Mouse (Mus musculus) stomach, postnatal 0 days (tissue): ENCODE measurements around the gene Scgb2b3. TPM values are rescaled to one million over a fixed set of nuclear protein-coding genes. Genes with fewer than 3 reads are reported as not detected.

Experiments used
- ATAC-seq: fragments of 200-750 bp; cut with Nextera tagmentation; 2 replicates; pipeline ENCODE4 v1.8.0; 2017; ENCODE audit not compliant: low FRiP score, low TSS enrichment
- DNase-seq: peaks from one replicate; pipeline ENCODE4 v3.0.0-alpha.2; 2016; ENCODE audit warnings: low spot score
- H3K27ac ChIP-seq: fragments of 300-500 bp; sonication (generic); replicated peaks from 2 replicates; pipeline ENCODE4 v1.5.1; 2014; ENCODE audit warnings: mild to moderate bottlenecking, control low read depth
- H3K27me3 ChIP-seq: fragments of 300-500 bp; sonication (generic); 2 replicates; pipeline ENCODE4 v1.6.1; 2014; ENCODE audit warnings: low read length; ENCODE audit not compliant: control insufficient read depth, insufficient read depth
- H3K36me3 ChIP-seq: fragments of 300-500 bp; sonication (generic); 2 replicates; pipeline ENCODE4 v1.6.1; 2014; ENCODE audit warnings: low read length, mixed read lengths; ENCODE audit not compliant: control insufficient read depth, insufficient read depth
- H3K4me1 ChIP-seq: fragments of 300-500 bp; sonication (generic); replicated peaks from 2 replicates; pipeline ENCODE4 v1.6.1; 2014; ENCODE audit warnings: antibody characterized with exemption; ENCODE audit not compliant: control insufficient read depth, insufficient read depth
- H3K4me2 ChIP-seq: fragments of 300-500 bp; sonication (generic); replicated peaks from 2 replicates; pipeline ENCODE4 v1.6.1; 2014; ENCODE audit warnings: low read depth, mild to moderate bottlenecking, control low read depth, moderate library complexity
- H3K4me3 ChIP-seq: fragments of 300-500 bp; sonication (generic); 2 replicates; pipeline ENCODE4 v1.5.1; 2014; ENCODE audit warnings: low read depth, low read length, control low read depth
- H3K9ac ChIP-seq: fragments of 300-500 bp; sonication (generic); 2 replicates; pipeline ENCODE4 v1.6.1; 2014; ENCODE audit warnings: mild to moderate bottlenecking, low read length, control low read depth, mixed read lengths
- H3K9me3 ChIP-seq: fragments of 300-500 bp; sonication (generic); 2 replicates; pipeline ENCODE4 v1.6.1; 2016; ENCODE audit warnings: low read length; ENCODE audit not compliant: control insufficient read depth
- CTCF ChIP-seq: IDR thresholded peaks from 2 replicates; pipeline ENCODE4 v1.5.1; 2016; ENCODE audit warnings: antibody characterized with exemption, low read depth, mild to moderate bottlenecking, moderate library complexity
- EP300 ChIP-seq: optimal IDR thresholded peaks from 2 replicates; pipeline ENCODE3; 2016; ENCODE audit warnings: antibody characterized with exemption
- WGBS: fragments of 180-500 bp; shearing (Covaris S2); extraction: QIAGEN DNeasy Blood & Tissue Kit; methylation state at CpG from one replicate; pipeline ENCODE4 v1.1.7; 2014; 5-methylcytosine and 5-hydroxymethylcytosine counted together
- polyA plus RNA-seq: library from polyadenylated mRNA; unstranded; fragments of >200 nt; fragmentation: Nextera tagmentation; extraction: Ambion mirVana; gene quantifications from 2 replicates; pipeline ENCODE4 v1.2.1, GENCODE M21; 2015

The Scgb2b3 gene
- polyA plus RNA-seq, result not detected in 2 replicates

DNA sequence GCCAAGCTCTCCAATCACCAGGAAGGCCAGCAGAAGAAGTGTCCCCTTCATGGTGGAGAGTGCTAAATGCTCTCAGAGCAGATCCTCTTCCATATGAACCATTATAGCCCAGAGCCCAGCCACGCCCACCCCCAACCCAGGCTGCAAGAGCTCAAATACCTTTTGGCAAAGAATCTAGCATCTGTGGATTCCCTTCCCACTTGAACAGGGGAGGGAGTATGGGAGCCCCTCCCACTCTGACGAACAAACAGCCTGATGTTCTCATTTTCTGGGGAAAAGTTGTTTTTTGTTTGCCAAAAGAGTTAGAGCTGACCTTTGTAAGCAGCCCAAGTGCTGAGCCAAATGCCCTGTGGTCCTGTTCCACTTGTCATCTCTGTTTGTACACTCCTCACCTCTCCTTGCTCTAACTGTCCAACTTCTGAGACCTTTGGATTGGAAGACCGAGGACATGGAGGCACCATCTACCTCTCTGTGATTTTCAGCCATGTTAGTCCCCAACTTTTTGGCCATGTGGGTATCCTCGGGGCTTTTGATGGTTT lies at the start of gene Scgb2b3:
TSS of gene Scgb2b3 (minus strand) at position 51 of the 539 bp plus-strand sequence.
- no peak for TF ChIP-seq EP300
- TF ChIP-seq CTCF, result no peak
- ATAC-seq (no peak), DNase-seq (no peak)
- Histone ChIP-seq H3K4me3 (no peak within 1 kb of the TSS), H3K27ac (no peak within 1 kb of the TSS), H3K9ac (no peak within 1 kb of the TSS), H3K4me1 (no peaks in the 10 kb centered on the region), H3K27me3 (no peaks in the 10 kb centered on the region), H3K9me3 (no peaks in the 10 kb centered on the region), H3K36me3 (no peaks in the 10 kb centered on the region), H3K4me2 (no peak within 1 kb of the TSS)
- WGBS, result 65% methylated on average over 4 of the region's 4 CpGs

DNA sequence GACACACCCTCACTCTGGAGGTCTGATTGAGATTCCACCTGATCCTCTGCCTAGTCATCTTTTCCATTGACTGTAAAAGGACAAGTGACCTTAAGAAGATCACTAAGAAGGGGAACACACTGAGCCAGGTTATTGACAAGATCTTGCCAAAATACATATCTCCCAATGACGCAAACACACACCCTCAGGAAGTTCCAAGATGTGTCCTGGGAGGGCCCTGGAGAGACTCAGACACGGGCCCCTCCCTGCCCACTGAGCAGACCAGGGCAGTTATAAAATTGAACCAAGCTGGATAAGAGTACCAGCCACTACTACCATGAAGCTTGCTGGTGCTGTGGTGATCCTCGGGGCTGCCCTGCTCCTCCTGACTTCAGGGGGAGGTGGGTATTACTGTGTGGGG lies 13.4 kb upstream of the Scgb2b3 start, which contains the start of gene Scgb1b3:
TSS of gene Scgb1b3 (plus strand) at position 301 of the 400 bp plus-strand sequence.
- ATAC-seq, result no peak
- WGBS, result 66% methylated on average over 3 of the region's 3 CpGs
- H3K9me3 ChIP-seq, result no peaks in the 10 kb centered on the region
- TF ChIP-seq CTCF (no peak), EP300 (no peak)
- no peaks in the 10 kb centered on the region for H3K36me3 ChIP-seq
- no peak for DNase-seq
- no peak within 1 kb of the TSS for H3K4me2 ChIP-seq
- no peaks in the 10 kb centered on the region for H3K4me1 ChIP-seq
- H3K27me3 ChIP-seq, result no peaks in the 10 kb centered on the region
- no peak within 1 kb of the TSS for H3K4me3 ChIP-seq
- H3K27ac ChIP-seq, result no peak within 1 kb of the TSS
- H3K9ac ChIP-seq, result no peak within 1 kb of the TSS

Other genes starting within 250 kb of the Scgb2b3 start
- 17.9 and 21.7 TPM in 2 replicates for gene Hpn, start 246.8 kb downstream of the Scgb2b3 start, polyA plus RNA-seq
- gene Scn1b, start 235.1 kb downstream of the Scgb2b3 start, polyA plus RNA-seq, result 2.3 and 2.5 TPM in 2 replicates
- gene Gramd1a, start 206.2 kb downstream of the Scgb2b3 start, polyA plus RNA-seq, result 14.4 and 17.4 TPM in 2 replicates
- gene Scgb2b2, start 71.6 kb downstream of the Scgb2b3 start, polyA plus RNA-seq, result not detected in 2 replicates
- gene Scgb1b2, start 70.3 kb downstream of the Scgb2b3 start, polyA plus RNA-seq, result not detected in 2 replicates
- not detected in 2 replicates for gene Scgb1b3, start 13.5 kb upstream of the Scgb2b3 start, polyA plus RNA-seq